Comparison of ENCODE assay signal across 24 mouse cellular contexts in genomic region chr4:118054615-118055014, GRCm38 (mm10).
A peak's percentile ranks its signal among the peaks of the same experiment; 100 is the strongest.
DNase-seq lines count a peak whose midpoint lies in the region; ATAC-seq and TF ChIP-seq lines count a peak whose summit lies in the region.
"Had no signal": no experiment of that assay in that cellular context is flagged by ENCODE, and none has a peak within 500 bp of the region (broad histone marks: within the 10 kb centered on the region; RNA-seq: fewer than 3 reads in every experiment).

No protein-coding gene starts in this region.

- ATAC-seq in lung, postnatal 0 days, result no peak
- ATAC-seq in embryonic facial prominence, embryonic 12.5 days (ENCODE audit: insufficient number of reproducible peaks, insufficient read depth, low FRiP score, low TSS enrichment), result no peak
- ATAC-seq in limb, embryonic 12.5 days (ENCODE audit: insufficient number of reproducible peaks, insufficient read depth, low FRiP score, low TSS enrichment, low read depth), result peak; percentile 14; the same call in 1 of the 2 replicates
- ATAC-seq in liver, embryonic 11.5 days (replicated peaks; ENCODE audit: low FRiP score), result no peak
- ATAC-seq in inflammation-experienced regulatory T-cells, adult 6 months, result no peak
- ATAC-seq: forebrain, embryonic 13.5 days; hindbrain, postnatal 0 days had no signal

- H3K4me2 ChIP-seq in lung, postnatal 0 days (replicated peaks; ENCODE audit: low read depth, low read length), result no peak overlapping the region
- H3K4me2 ChIP-seq in embryonic facial prominence, embryonic 12.5 days (replicated peaks), result 0 out of 2 replicates have a peak overlapping the region, but pooled peaks have one; percentile 3
- H3K4me2 ChIP-seq in limb, embryonic 12.5 days, result peak overlapping the region; percentile 41
- H3K4me2 ChIP-seq in liver, embryonic 11.5 days, result no peak overlapping the region
- H3K4me2 ChIP-seq: forebrain, embryonic 13.5 days; heart, embryonic 15.5 days; liver, embryonic 15.5 days; midbrain, embryonic 12.5 days; neural tube, embryonic 15.5 days had no signal

- H3K9me3 ChIP-seq in lung, postnatal 0 days (ENCODE audit: low read length), result no peaks in the 10 kb centered on the region
- no peaks in the 10 kb centered on the region for H3K9me3 ChIP-seq in embryonic facial prominence, embryonic 12.5 days
- no peaks in the 10 kb centered on the region for H3K9me3 ChIP-seq in limb, embryonic 12.5 days
- H3K9me3 ChIP-seq in liver, embryonic 11.5 days (ENCODE audit: control insufficient read depth, low read length), result no peaks in the 10 kb centered on the region
- H3K9me3 ChIP-seq: forebrain, embryonic 13.5 days; heart, embryonic 15.5 days; liver, embryonic 15.5 days; midbrain, embryonic 12.5 days; neural tube, embryonic 15.5 days had no signal

- DNase-seq in lung, postnatal 0 days (ENCODE audit: low spot score), result peak; percentile 58
- no peak for DNase-seq in lung, adult 2 months
- no peak for DNase-seq in liver, embryonic 11.5 days (ENCODE audit: low spot score)
- no peak for DNase-seq in gastrocnemius, adult 8-10 months (ENCODE audit: low spot score in 2 of 2)
- DNase-seq: adrenal gland, postnatal 14 days; cerebellum, adult 8-10 months; cerebellum, postnatal 36 days; embryo, embryonic 11 days; kidney, adult 8-10 months; kidney, postnatal 14 days; lung, postnatal 10 days; right cerebral cortex, adult 18-20 months; thymus, postnatal 25 days had no signal

- no peak for TF ChIP-seq EP300 in lung, postnatal 0 days (IDR thresholded peaks at IDR 0.05)

- no peak overlapping the region for H3K27ac ChIP-seq in lung, postnatal 0 days (ENCODE audit: low read length)
- 0 out of 2 replicates have a peak overlapping the region, but pooled peaks have one; percentile 50 for H3K27ac ChIP-seq in embryonic facial prominence, embryonic 12.5 days
- peak overlapping the region; percentile 78 for H3K27ac ChIP-seq in limb, embryonic 12.5 days
- no peak overlapping the region for H3K27ac ChIP-seq in liver, embryonic 11.5 days (ENCODE audit: low read depth, low read length)
- H3K27ac ChIP-seq: forebrain, embryonic 13.5 days; heart, embryonic 15.5 days; hindbrain, postnatal 0 days; layer of hippocampus, adult 2 months; liver, embryonic 15.5 days; midbrain, embryonic 12.5 days; neural tube, embryonic 15.5 days had no signal

- WGBS in lung, postnatal 0 days, result 63% methylated on average over 8 of the region's 8 CpGs
- WGBS in lung, adult 2 months, result 76% methylated on average over 8 of the region's 8 CpGs
- 54% methylated on average over 8 of the region's 8 CpGs for WGBS in embryonic facial prominence, embryonic 12.5 days
- WGBS in limb, embryonic 12.5 days, result 41% methylated on average over 8 of the region's 8 CpGs
- WGBS in liver, embryonic 11.5 days, result 83% methylated on average over 8 of the region's 8 CpGs

- no peaks in the 10 kb centered on the region for H3K27me3 ChIP-seq in lung, postnatal 0 days (replicated peaks; ENCODE audit: insufficient read depth, low read length)
- no peaks in the 10 kb centered on the region for H3K27me3 ChIP-seq in embryonic facial prominence, embryonic 12.5 days
- H3K27me3 ChIP-seq in limb, embryonic 12.5 days, result no peaks in the 10 kb centered on the region
- no peaks in the 10 kb centered on the region for H3K27me3 ChIP-seq in liver, embryonic 11.5 days (replicated peaks; ENCODE audit: control insufficient read depth, insufficient read depth, low read length)
- H3K27me3 ChIP-seq: forebrain, embryonic 13.5 days; heart, embryonic 15.5 days; liver, embryonic 15.5 days; midbrain, embryonic 12.5 days; neural tube, embryonic 15.5 days had no signal

- no peak for TF ChIP-seq POLR2A in lung, adult 2 months (IDR thresholded peaks at IDR 0.05; ENCODE audit: borderline replicate concordance, extremely low read depth, low read depth, low read length)

- no peak overlapping the region for H3K9ac ChIP-seq in lung, postnatal 0 days (replicated peaks; ENCODE audit: low read depth)
- no peak overlapping the region for H3K9ac ChIP-seq in embryonic facial prominence, embryonic 12.5 days
- H3K9ac ChIP-seq in limb, embryonic 12.5 days (replicated peaks), result no peak overlapping the region
- no peak overlapping the region for H3K9ac ChIP-seq in liver, embryonic 11.5 days (ENCODE audit: low read depth, low read length)
- H3K9ac ChIP-seq: forebrain, embryonic 13.5 days; heart, embryonic 15.5 days; liver, embryonic 15.5 days; midbrain, embryonic 12.5 days; neural tube, embryonic 15.5 days had no signal

- H3K4me1 ChIP-seq in lung, postnatal 0 days (ENCODE audit: insufficient read depth, low read depth, low read length), result no peaks in the 10 kb centered on the region
- peaks cover 10% of the 10 kb centered on the region; the same call in 1 of the 2 replicates for H3K4me1 ChIP-seq in lung, adult 2 months (ENCODE audit: control insufficient read depth, insufficient read depth, low read length)
- peaks cover 31% of the 10 kb centered on the region for H3K4me1 ChIP-seq in embryonic facial prominence, embryonic 12.5 days
- H3K4me1 ChIP-seq in limb, embryonic 12.5 days (replicated peaks), result peaks cover 61% of the 10 kb centered on the region
- H3K4me1 ChIP-seq in liver, embryonic 11.5 days (replicated peaks; ENCODE audit: control insufficient read depth, insufficient read depth, low read length), result no peaks in the 10 kb centered on the region
- H3K4me1 ChIP-seq: forebrain, embryonic 13.5 days; liver, embryonic 15.5 days had no signal

- H3K36me3 ChIP-seq in lung, postnatal 0 days (ENCODE audit: insufficient read depth, low read length), result no peaks in the 10 kb centered on the region
- H3K36me3 ChIP-seq in embryonic facial prominence, embryonic 12.5 days, result no peaks in the 10 kb centered on the region
- no peaks in the 10 kb centered on the region; the same call in 1 of the 2 replicates for H3K36me3 ChIP-seq in limb, embryonic 12.5 days
- H3K36me3 ChIP-seq in liver, embryonic 11.5 days (ENCODE audit: control insufficient read depth, insufficient read depth, low read length), result no peaks in the 10 kb centered on the region
- H3K36me3 ChIP-seq: heart, embryonic 15.5 days; liver, embryonic 15.5 days; midbrain, embryonic 12.5 days; neural tube, embryonic 15.5 days had no signal

- TF ChIP-seq CTCF in lung, postnatal 0 days (IDR thresholded peaks at IDR 0.05), result no peak
- TF ChIP-seq CTCF in lung, adult 2 months (IDR thresholded peaks at IDR 0.05; ENCODE audit: insufficient read depth, low read length), result no peak

- H3K4me3 ChIP-seq in lung, postnatal 0 days (ENCODE audit: low read depth, low read length), result no peak overlapping the region
- H3K4me3 ChIP-seq in lung, adult 2 months (replicated peaks; ENCODE audit: extremely low read depth, low read depth, low read length), result no peak overlapping the region
- H3K4me3 ChIP-seq in embryonic facial prominence, embryonic 12.5 days, result no peak overlapping the region
- H3K4me3 ChIP-seq in limb, embryonic 12.5 days (replicated peaks), result 0 out of 2 replicates have a peak overlapping the region, but pooled peaks have one; percentile 11
- H3K4me3 ChIP-seq in liver, embryonic 11.5 days (ENCODE audit: low read depth, low read length), result no peak overlapping the region
- H3K4me3 ChIP-seq: erythroblast, embryonic 14.5 days; forebrain, embryonic 13.5 days; heart, embryonic 15.5 days; layer of hippocampus, adult 2 months; liver, embryonic 15.5 days; midbrain, embryonic 12.5 days; neural tube, embryonic 15.5 days had no signal

Comparison
In these comparisons a context has a peak if more than half of its experiments do, and no peak if none do; other contexts are left out.
1. H3K27ac ChIP-seq: peak in embryonic facial prominence, embryonic 12.5 days (single experiment) and limb, embryonic 12.5 days (single experiment); none in lung, postnatal 0 days (single experiment) and liver, embryonic 11.5 days (single experiment).
2. H3K4me2 ChIP-seq: peak in embryonic facial prominence, embryonic 12.5 days (single experiment) and limb, embryonic 12.5 days (single experiment); none in lung, postnatal 0 days (single experiment) and liver, embryonic 11.5 days (single experiment).